Mouse (Mus musculus): ENCODE data around the gene Zfp622.

- no peak for TF ChIP-seq USF1 (IDR thresholded peaks at IDR 0.05; ENCODE audit: low read depth)
- peak; percentile 29 for TF ChIP-seq CTCF (IDR thresholded peaks at IDR 0.05; ENCODE audit: control insufficient read depth, insufficient read depth, insufficient read length)
- no peak for TF ChIP-seq MYOG (IDR thresholded peaks at IDR 0.05; ENCODE audit: control insufficient read depth, extremely low read depth, insufficient read length)
- no peak for TF ChIP-seq MAX (IDR thresholded peaks at IDR 0.05)
- TF ChIP-seq CEBPB (IDR thresholded peaks at IDR 0.05; ENCODE audit: low read depth), result no peak
- TF ChIP-seq MYOD1 (IDR thresholded peaks at IDR 0.05; ENCODE audit: control insufficient read depth, insufficient read length, low read depth), result no peak
- TF ChIP-seq FOSL1 (IDR thresholded peaks at IDR 0.05; ENCODE audit: insufficient read depth, low read length, poor library complexity, severe bottlenecking), result no peak
Measured at GRCm38 (mm10) chr15:25992992-25993727, 9.0 kb downstream of the Zfp622 start.
